Mouse (Mus musculus) brain, embryonic 14.5 days (tissue): Measurements from ENCODE around the gene Gm11758.
"Not testable (repeated sequence)": the region's sequence is repeated elsewhere in the genome, so short reads cannot be mapped to it uniquely, and the experiment has no call there.

Experiments
- CTCF ChIP-seq: fragments of 200-500 bp; IDR thresholded peaks from 2 replicates; pipeline ENCODE4 v1.5.1; 2012; ENCODE audit warnings: inconsistent platforms, mild to moderate bottlenecking, moderate library complexity, borderline replicate concordance; ENCODE audit not compliant: insufficient read depth, insufficient read length; ENCODE audit errors: extremely low read depth
- POLR2A ChIP-seq: fragments of 200-500 bp; IDR thresholded peaks from 2 replicates; pipeline ENCODE4 v1.6.1; 2012; ENCODE audit warnings: mild to moderate bottlenecking, inconsistent platforms, borderline replicate concordance; ENCODE audit not compliant: poor library complexity, insufficient read depth, insufficient read length, severe bottlenecking; ENCODE audit errors: extremely low read depth

GRCm38 (mm10) chr4:73891012-73891411, 14.9 kb upstream of the Gm11758 start, which contains the start of gene Gm11757:
- not testable (repeated sequence) for TF ChIP-seq POLR2A, CTCF
